Mouse (Mus musculus): Measurements from ENCODE around the gene Rlf.

Rlf gene

GRCm38 (mm10) chr4:121214793-121215304 lies at the start of gene Rlf:
TSS of gene Rlf (minus strand) at chr4:121215084.
- DNase-seq (ENCODE audit: low read depth, low spot score) = peak; percentile 97

DNA sequence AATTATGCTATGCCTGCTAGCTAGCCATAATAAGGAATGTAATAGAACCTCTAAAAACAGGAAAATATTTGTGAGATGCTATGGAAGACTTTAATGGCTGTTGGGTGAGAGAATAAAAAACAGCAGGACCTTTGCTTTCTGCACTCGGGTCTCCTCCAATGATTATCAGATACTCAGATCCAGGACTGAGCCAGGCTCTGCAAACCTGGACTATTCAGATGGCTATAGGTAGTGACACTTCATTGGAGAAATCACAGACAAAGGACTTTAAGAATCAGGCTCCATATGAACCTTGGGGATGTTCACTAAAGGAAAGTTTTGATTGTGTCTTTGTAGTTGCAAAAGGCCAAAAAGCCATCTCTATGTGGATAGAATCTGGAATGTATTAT lies 26.7 kb upstream of the Rlf start:
- DNase-seq (ENCODE audit: low read depth, low spot score) = no peak

DNA sequence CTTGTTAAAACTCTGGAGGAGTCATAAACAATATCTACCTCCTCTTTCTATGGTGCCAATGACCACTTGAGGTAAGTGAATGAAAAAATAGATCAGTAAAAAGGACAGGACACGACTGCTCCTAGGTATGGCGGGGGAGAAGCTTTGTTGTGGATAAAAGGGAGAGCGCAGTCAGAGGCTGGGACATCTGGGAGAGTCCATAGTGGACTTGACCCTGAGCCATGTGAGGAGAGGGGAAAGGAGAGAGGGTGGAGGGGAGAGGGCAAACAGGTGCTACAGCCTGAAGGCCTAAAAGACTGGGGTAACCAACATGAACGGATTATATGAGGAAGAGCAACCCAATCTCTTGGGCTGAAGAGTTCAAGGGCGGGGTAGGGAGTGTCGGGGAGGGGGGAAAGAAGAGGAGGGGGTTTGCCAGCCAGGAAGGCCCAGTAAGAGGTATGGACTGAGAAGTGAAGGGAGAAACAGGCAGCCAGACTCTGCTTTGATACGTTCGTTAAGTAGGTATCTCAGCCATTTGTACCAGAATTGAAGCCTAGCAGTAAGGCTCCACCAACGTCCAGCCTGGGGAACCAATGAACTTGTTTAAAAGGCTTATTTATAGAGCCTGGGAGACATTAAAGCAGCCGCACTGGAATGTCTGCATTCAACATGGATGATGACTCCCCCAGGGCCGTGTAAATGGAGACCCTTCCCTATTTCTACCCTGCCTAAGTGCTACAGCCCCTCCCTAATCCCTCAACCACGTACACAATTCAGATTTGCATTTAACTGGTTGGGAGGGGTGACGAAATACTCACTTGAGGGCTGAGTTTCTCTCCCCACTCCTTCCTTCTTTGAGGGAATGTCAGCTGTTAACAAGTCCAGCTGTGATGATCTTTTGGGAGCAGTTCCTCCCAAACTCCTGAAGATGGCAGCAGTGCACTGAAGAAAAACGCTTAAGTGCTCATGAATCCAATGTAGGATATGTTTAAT lies 26.0 kb upstream of the Rlf start:
- peak; percentile 78 for DNase-seq (ENCODE audit: low read depth, low spot score)

GRCm38 (mm10) chr4:121239878-121240277 lies 25.0 kb upstream of the Rlf start:
- DNase-seq (ENCODE audit: low read depth, low spot score) = no peak

- DNase-seq (ENCODE audit: low read depth, low spot score) = peak; percentile 19
Observed at GRCm38 (mm10) chr4:121231772-121232414, 17.0 kb upstream of the Rlf start.

DNA sequence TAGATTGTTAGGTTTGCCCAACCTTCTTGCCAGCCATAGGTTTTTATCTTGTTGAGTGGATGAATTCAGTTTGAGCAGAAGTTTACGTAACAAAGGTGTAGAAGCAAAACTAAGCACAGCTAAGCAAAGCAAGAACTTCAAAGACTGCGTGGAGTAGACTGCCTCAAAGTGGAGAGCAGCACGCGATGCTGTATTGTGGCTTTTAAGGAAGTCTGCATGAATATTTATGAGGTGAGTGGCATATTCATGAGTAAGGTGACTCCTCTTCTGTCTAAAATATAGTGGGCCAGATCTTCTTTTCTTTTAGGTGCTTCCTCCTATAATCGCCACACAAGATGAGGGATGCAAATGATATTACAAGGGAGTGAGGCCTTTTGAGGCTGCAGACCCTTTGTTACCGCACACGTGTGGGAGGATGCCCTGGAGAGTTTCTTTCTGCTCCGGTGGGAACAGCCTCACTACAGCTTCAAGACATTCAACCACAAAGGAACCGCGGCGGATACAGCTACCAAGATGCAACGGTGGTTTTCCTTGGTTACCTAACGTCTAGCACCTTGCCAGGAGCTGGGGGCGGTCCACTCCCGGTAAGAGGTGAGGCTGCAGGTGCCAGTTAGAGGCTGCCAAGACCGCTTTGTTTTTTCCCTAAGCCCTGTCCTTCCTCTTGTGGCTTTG lies 16.2 kb upstream of the Rlf start:
- DNase-seq (ENCODE audit: low read depth, low spot score) = peak; percentile 42

- no peak for DNase-seq (ENCODE audit: low read depth, low spot score)
Observed at GRCm38 (mm10) chr4:121227072-121227471, 12.2 kb upstream of the Rlf start.

DNA sequence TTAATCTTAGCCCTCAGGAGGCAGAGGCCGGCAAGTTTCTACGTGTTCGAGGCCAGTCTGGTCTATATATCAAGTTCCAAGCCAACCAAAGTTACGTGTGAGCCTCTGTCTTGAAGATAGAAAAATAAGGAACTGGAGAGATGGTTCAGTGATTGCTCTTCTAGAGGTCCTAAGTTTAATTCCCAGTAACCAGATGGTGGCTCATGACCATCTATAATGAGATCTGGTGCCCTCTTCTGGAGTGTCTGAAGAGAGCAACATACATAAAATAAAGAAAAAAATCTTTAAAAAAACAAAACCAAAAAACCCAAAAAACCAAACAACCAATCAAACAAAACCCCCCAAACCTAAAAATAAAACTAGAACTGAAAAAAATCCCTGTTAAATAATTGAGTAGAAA lies 10.3 kb upstream of the Rlf start:
- DNase-seq (ENCODE audit: low read depth, low spot score) = no peak

DNA sequence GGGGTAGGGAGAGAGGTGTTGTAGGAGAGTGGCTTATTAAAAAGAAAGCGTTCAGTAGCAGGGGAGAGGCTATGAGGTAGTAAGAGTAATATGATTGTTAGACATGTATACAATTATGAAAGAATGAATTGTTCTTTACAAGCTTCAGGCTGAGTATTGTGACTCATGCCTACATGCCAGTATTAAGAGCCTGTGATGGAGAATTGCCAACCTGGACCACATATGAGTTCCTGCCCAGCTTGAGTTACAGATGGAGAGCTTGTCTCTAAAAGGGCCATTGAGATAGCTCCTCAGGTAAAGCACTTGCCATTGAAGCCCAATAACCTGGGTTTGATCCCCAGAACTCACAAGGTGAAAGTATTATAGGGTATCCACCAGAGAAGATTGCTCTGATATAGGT lies 8.3 kb upstream of the Rlf start:
- no peak for DNase-seq (ENCODE audit: low read depth, low spot score)

DNA sequence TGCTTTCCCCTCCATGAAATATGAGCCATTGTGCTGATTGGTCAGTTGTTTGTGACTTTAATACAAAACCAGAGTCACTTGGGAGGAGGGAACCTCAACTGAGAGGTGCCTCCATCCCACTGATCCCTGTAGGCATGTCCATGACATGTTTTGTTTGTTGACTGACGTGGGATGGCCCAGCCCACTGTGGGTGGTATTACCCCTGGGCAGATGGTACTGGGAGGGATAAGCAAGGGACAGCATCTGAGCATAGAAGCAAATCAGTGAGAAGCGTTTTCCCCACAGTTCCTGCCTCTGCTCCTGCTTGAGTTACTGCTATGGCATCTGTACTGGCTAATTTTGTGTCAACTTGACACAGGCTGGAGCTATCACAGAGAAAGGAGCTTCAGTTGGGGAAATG lies 1.3 kb upstream of the Rlf start:
- peak; percentile 41 for DNase-seq (ENCODE audit: low read depth, low spot score)

GRCm38 (mm10) chr4:121215489-121215888 lies 605 bp upstream of the Rlf start:
- DNase-seq (ENCODE audit: low read depth, low spot score) = no peak

DNA sequence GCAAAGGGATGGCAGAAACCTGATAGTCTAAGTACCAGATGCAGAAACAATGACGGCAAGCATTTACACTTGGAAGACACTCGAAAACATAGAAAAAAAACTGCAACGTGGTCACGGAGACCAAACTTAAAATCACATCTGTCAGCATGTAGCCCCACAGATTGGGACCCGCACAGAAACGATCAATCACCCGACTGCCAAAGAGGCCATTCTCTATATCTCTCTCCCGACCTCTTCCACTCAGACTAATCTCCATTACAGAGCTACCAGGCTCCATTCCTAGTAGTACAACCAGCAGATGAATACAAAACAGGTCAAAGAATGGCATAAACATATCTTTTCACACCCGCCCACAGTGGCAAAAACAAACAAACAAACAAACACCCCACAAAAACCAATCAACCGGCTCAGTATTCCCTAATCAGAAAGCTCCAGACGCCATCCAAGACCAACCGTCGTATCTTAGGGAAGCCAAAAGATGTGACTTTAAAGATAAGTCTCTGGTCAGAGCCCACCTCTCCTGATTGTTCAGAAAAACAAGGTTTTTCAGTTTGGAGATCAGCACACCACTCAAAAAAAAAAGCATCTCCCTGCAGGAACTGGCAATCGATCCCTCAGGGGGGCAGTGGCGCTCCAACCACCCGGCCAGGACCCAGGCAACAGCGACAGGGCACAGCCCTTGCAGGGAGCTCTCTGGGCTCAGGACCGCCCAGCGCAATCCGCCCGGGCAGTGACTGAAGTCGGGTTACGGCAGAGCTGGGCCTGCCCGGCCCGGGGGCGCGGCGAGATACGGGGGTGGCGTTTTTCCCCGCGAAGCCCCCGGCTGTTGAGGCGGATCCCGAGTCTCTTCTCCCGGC lies 720 bp downstream of the Rlf start:
- DNase-seq (ENCODE audit: low read depth, low spot score) = peak; percentile 57

GRCm38 (mm10) chr4:121208911-121209310 lies 6.0 kb downstream of the Rlf start:
- no peak for DNase-seq (ENCODE audit: low read depth, low spot score)

DNA sequence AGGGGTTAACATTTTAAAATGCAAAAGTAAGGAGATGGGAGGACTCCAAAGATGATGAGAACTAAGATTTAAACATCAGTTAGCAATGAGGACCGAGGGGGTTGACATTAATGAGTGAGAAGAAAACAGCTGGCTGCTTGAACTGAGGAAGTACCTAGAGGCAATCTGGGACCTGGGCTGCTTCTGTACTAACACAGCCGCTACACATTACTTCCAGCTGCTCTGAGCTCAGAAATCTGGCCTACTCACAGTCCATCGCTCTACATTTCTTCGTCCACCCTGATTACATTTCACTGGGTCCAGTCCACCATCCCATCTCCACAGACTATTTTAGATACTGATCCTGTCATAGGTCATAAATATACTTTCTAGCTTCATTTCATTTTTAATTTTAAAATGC lies 17.0 kb downstream of the Rlf start:
- no peak for DNase-seq (ENCODE audit: low read depth, low spot score)

GRCm38 (mm10) chr4:121196995-121197394 lies 17.9 kb downstream of the Rlf start:
- no peak for DNase-seq (ENCODE audit: low read depth, low spot score)

GRCm38 (mm10) chr4:121196205-121196604 lies 18.7 kb downstream of the Rlf start:
- no peak for DNase-seq (ENCODE audit: low read depth, low spot score)

DNA sequence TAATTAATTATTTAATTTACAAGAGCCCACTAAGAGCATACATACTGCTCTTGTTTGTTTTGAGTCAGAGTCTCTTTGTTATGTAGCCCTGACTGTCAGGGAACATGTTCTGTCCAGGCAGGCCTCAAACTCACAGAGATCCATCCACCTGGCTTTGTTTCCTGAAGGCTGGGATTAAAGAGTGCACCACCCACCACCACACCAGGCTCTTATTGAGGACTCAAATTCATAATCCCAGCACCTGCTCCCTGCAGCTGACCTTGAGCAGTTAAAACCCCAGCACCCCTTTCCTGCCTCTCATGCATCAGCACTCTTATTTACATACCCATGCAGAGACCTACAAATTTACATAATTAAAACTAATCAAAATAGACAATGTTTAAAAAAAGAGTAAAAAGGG lies 20.1 kb downstream of the Rlf start:
- no peak for DNase-seq (ENCODE audit: low read depth, low spot score)

- DNase-seq (ENCODE audit: low read depth, low spot score) = no peak
Observed at GRCm38 (mm10) chr4:121192306-121192705, 22.6 kb downstream of the Rlf start.

DNA sequence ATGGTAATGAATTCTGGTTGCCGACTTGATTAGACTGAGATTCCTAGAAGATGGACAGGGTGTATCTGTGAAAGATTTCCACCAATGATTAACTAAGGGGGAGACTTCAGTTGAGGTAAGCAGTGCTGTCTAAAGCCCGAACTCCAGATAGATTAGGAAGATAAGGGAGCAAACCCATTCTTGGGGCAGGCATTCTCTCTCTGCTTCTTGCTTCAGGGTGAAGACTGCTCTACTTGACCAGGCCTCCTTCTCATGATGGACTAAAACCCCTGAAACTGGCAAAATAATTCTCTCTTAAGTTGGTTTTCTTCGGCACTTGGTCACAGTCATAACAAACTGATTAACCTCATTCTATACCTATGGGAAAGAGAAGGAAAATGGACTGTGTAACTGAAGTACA lies 25.5 kb downstream of the Rlf start:
- DNase-seq (ENCODE audit: low read depth, low spot score) = no peak

- no peak for DNase-seq (ENCODE audit: low read depth, low spot score)
Observed at GRCm38 (mm10) chr4:121179669-121180068, 35.2 kb downstream of the Rlf start.

DNA sequence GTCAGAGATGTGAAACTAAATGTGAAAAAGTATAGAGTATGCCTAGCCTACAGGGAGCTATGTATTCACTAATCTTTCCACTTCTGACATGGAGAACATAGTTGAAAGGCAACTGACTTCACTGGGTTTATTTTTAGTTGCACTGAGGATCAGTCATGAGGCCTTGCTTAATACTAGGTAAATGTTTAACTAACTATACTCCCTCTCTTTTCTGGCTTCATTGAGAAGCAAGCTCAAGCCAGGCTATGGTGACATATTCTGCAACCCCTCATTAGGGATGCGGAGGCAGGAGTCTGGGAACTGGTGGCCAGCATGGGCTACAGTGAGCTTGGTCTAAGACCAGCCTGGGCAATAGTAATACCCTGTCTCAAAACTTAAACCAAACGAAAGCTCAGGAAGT lies 47.2 kb downstream of the Rlf start:
- DNase-seq (ENCODE audit: low read depth, low spot score) = no peak
